Mouse (Mus musculus): ENCODE results near the gene Sptbn4. TPM values are rescaled to one million over a fixed set of nuclear protein-coding genes. Genes with fewer than 3 reads are reported as not detected.
A peak's percentile ranks its signal among the peaks of the same experiment; 100 is the strongest.

The Sptbn4 gene
- total and polyA plus RNA-seq, 2 experiments from 2014 or later: 3.8 to 22.3 TPM

DNA sequence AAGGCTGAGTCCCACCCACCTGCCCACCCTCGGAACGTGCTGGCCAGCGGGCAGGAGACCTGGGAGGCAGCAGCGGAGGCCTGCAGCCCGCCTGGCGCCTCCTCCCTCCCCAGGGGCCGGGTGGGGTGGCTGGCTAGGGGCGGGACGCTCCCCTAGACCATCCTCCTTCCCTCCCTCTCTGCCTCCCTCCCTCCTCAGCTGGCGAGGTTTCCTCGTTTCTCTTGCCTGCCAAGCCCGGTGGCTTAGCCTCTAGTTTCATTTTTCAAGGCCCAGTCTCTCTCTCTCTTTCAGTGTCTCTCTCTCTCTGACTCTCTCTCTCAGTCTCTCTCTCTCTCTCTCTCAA is 34.1 kb upstream of the Sptbn4 start:
- H3K36me3 ChIP-seq (ENCODE audit: insufficient read depth): peaks cover 5% of the 10 kb centered on the region; the same call in 1 of the 2 replicates
- DNase-seq (peak; percentile 68), ATAC-seq (peak; percentile 72)
- peak overlapping the region; percentile 54 for H3K27ac ChIP-seq (ENCODE audit: low read depth, low read length)
- H3K4me1 ChIP-seq (ENCODE audit: insufficient read depth): peaks cover 5% of the 10 kb centered on the region; the same call in 1 of the 2 replicates
- H3K9me3 ChIP-seq (ENCODE audit: low read length): no peaks in the 10 kb centered on the region
- TF ChIP-seq CTCF (IDR thresholded peaks at IDR 0.05; ENCODE audit: low read depth): no peak
- no peaks in the 10 kb centered on the region for H3K27me3 ChIP-seq (ENCODE audit: insufficient read depth, low read length)
- under 1% methylated on average over 12 of the region's 12 CpGs for WGBS
- H3K9ac ChIP-seq: peak overlapping the region; percentile 58
- peak overlapping the region; percentile 40 for H3K4me3 ChIP-seq (ENCODE audit: low read depth, low read length)
- peak overlapping the region; percentile 71 for H3K4me2 ChIP-seq (ENCODE audit: low read depth)

DNA sequence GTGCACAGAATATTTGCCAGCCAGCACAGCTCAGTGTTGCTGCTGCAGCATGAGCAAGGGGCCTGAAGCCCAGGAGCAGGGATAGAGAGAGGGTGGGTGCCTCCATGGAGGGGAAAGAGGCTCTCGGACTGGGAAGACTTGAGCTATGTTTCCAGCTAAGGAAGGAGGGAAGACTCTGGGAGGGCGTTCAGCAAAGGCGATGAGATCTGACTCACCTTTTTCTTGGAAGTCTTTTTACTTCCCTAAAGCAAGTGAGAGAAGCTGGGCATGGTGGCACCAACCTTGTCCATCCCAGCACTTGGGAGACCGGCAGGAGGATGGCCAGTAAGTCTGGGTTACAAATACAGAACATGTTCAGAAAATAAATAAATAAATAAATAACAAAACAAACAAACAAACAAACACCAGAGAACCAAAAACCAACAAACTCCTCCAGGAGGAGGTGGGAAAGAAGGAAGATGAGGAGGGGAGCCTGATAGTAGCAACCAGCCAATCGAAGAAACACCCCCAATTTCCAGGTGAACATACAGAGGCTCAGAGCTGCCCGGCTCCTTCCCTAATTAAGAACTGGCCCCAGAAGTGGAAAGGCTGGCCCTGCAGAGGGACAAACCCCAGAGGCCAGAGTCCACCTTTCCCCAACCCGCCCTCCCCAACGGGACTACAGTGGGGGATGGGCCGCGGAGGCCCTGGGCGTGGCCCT is 33.6 kb upstream of the Sptbn4 start:
- no peaks in the 10 kb centered on the region for H3K4me1 ChIP-seq (ENCODE audit: insufficient read depth)
- H3K9ac ChIP-seq: peak overlapping the region; percentile 58
- TF ChIP-seq CTCF (IDR thresholded peaks at IDR 0.05; ENCODE audit: low read depth): no peak
- H3K27me3 ChIP-seq (ENCODE audit: insufficient read depth, low read length): no peaks in the 10 kb centered on the region
- DNase-seq: no peak
- H3K9me3 ChIP-seq (ENCODE audit: low read length): no peaks in the 10 kb centered on the region
- 10% methylated on average over 10 of the region's 11 CpGs for WGBS
- peak overlapping the region; percentile 71 for H3K4me2 ChIP-seq (ENCODE audit: low read depth)
- peak overlapping the region; percentile 54 for H3K27ac ChIP-seq (ENCODE audit: low read depth, low read length)
- peak overlapping the region; percentile 40 for H3K4me3 ChIP-seq (ENCODE audit: low read depth, low read length)
- H3K36me3 ChIP-seq (ENCODE audit: insufficient read depth): peaks cover 6% of the 10 kb centered on the region; the same call in 1 of the 2 replicates
- no peak for ATAC-seq

GRCm38 (mm10) chr7:27480506-27480905 is 33.0 kb upstream of the Sptbn4 start:
- no peaks in the 10 kb centered on the region for H3K27me3 ChIP-seq (ENCODE audit: insufficient read depth, low read length)
- H3K4me3 ChIP-seq (ENCODE audit: low read depth, low read length): no peak overlapping the region
- DNase-seq (no peak), ATAC-seq (no peak)
- no peaks in the 10 kb centered on the region for H3K4me1 ChIP-seq (ENCODE audit: insufficient read depth)
- H3K9me3 ChIP-seq (ENCODE audit: low read length): no peaks in the 10 kb centered on the region
- H3K4me2 ChIP-seq (ENCODE audit: low read depth): no peak overlapping the region
- no peak overlapping the region for H3K9ac ChIP-seq
- 71% methylated on average over 3 of the region's 3 CpGs for WGBS
- no peak overlapping the region for H3K27ac ChIP-seq (ENCODE audit: low read depth, low read length)
- H3K36me3 ChIP-seq (ENCODE audit: insufficient read depth): peaks cover 6% of the 10 kb centered on the region; the same call in 1 of the 2 replicates
- no peak for TF ChIP-seq CTCF (IDR thresholded peaks at IDR 0.05; ENCODE audit: low read depth)

- H3K9ac ChIP-seq: no peak overlapping the region
- peaks cover 6% of the 10 kb centered on the region; the same call in 1 of the 2 replicates for H3K36me3 ChIP-seq (ENCODE audit: insufficient read depth)
- no peak overlapping the region for H3K4me2 ChIP-seq (ENCODE audit: low read depth)
- ATAC-seq (no peak), DNase-seq (no peak)
- TF ChIP-seq CTCF (IDR thresholded peaks at IDR 0.05; ENCODE audit: low read depth): no peak
- no peaks in the 10 kb centered on the region for H3K27me3 ChIP-seq (ENCODE audit: insufficient read depth, low read length)
- H3K9me3 ChIP-seq (ENCODE audit: low read length): no peaks in the 10 kb centered on the region
- no peak overlapping the region for H3K27ac ChIP-seq (ENCODE audit: low read depth, low read length)
- no peak overlapping the region for H3K4me3 ChIP-seq (ENCODE audit: low read depth, low read length)
- no peaks in the 10 kb centered on the region for H3K4me1 ChIP-seq (ENCODE audit: insufficient read depth)
- 86% methylated on average over 1 of the region's 1 CpGs for WGBS
Observed at GRCm38 (mm10) chr7:27479750-27480149, 32.3 kb upstream of the Sptbn4 start.

DNA sequence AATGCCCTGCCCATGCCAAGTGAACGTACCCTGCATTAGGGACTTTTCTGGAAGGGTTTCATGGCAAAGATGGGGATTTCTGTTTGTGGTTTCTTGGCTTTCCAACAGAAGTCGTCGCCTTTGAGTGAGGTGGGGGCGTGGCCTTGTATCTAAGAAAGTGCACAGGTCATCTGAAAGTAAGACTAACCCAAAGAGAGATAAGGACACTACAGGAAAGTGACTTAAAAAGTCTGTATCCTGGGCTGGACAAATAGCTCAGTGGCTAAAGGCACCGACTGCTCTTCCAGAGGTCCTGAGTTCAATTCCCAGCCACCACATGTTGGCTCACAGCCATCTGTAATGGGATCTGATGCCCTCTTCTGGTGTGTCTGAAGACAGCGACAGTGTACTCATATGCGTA is 31.1 kb upstream of the Sptbn4 start:
- no peak for DNase-seq
- WGBS: 86% methylated on average over 7 of the region's 7 CpGs
- H3K36me3 ChIP-seq (ENCODE audit: insufficient read depth): peaks cover 6% of the 10 kb centered on the region; the same call in 1 of the 2 replicates
- ATAC-seq: no peak
- no peak overlapping the region for H3K27ac ChIP-seq (ENCODE audit: low read depth, low read length)
- no peak overlapping the region for H3K4me2 ChIP-seq (ENCODE audit: low read depth)
- no peaks in the 10 kb centered on the region for H3K27me3 ChIP-seq (ENCODE audit: insufficient read depth, low read length)
- no peak overlapping the region for H3K9ac ChIP-seq
- no peak for TF ChIP-seq CTCF (IDR thresholded peaks at IDR 0.05; ENCODE audit: low read depth)
- no peaks in the 10 kb centered on the region for H3K9me3 ChIP-seq (ENCODE audit: low read length)
- H3K4me3 ChIP-seq (ENCODE audit: low read depth, low read length): no peak overlapping the region
- no peaks in the 10 kb centered on the region for H3K4me1 ChIP-seq (ENCODE audit: insufficient read depth)

DNA sequence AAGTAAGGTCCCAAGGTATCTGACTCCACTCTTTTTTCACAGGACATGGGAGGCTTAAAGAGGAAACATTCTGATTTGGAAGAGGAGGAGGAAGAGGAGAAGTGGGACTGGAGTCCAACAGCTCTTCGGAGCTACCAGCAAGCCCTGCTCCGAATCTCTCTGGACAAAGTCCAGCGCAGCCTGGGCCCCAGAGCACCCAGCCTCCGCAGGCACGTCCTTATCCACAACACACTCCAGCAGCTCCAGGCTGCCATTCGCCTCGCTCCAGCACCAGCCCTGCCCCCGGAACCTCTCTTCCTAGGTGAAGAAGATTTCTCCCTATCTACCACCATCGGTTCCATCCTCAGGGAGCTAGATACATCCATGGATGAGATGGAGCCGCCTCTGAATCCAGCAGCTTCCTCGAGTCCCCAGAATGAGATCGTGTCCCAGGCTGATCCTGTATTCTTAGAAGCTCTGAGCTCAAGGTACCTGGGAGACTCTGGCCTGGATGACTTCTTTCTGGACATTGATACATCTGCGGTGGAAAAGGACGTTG is 28.7 kb upstream of the Sptbn4 start:
- no peak for TF ChIP-seq CTCF (IDR thresholded peaks at IDR 0.05; ENCODE audit: low read depth)
- H3K36me3 ChIP-seq (ENCODE audit: insufficient read depth): peaks cover 6% of the 10 kb centered on the region; the same call in 1 of the 2 replicates
- DNase-seq (no peak), ATAC-seq (no peak)
- WGBS: 96% methylated on average over 14 of the region's 14 CpGs
- H3K9ac ChIP-seq: no peak overlapping the region
- H3K4me1 ChIP-seq (ENCODE audit: insufficient read depth): 0 out of 2 replicates have a peak, but pooled peaks cover 6% of the 10 kb centered on the region
- H3K4me2 ChIP-seq (ENCODE audit: low read depth): no peak overlapping the region
- no peaks in the 10 kb centered on the region for H3K9me3 ChIP-seq (ENCODE audit: low read length)
- no peak overlapping the region for H3K4me3 ChIP-seq (ENCODE audit: low read depth, low read length)
- no peaks in the 10 kb centered on the region for H3K27me3 ChIP-seq (ENCODE audit: insufficient read depth, low read length)
- no peak overlapping the region for H3K27ac ChIP-seq (ENCODE audit: low read depth, low read length)

DNA sequence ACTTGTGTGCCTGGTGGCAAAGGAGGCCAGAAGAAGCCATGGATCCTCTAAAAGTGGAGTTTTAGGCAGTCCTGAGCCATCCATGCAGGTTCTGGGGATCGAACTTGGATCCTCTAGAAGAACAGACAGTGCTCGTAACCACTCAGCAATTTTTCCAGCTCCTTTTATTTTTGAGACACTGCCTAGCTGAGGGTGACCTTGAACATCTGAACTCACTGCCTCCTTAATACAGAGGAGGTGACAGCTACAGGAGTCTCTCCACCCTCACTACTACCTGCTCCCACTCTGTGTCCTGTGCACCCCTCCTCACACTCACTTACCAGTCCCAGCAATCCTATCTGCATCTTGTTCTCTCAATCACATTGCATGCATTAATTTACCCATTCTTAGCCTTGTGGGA is 28.1 kb upstream of the Sptbn4 start:
- Histone ChIP-seq H3K27me3 (ENCODE audit: insufficient read depth, low read length) (no peaks in the 10 kb centered on the region), H3K27ac (ENCODE audit: low read depth, low read length) (no peak overlapping the region), H3K4me2 (ENCODE audit: low read depth) (no peak overlapping the region), H3K9ac (no peak overlapping the region), H3K9me3 (ENCODE audit: low read length) (no peaks in the 10 kb centered on the region), H3K4me3 (ENCODE audit: low read depth, low read length) (no peak overlapping the region), H3K36me3 (ENCODE audit: insufficient read depth) (peaks cover 6% of the 10 kb centered on the region; the same call in 1 of the 2 replicates), H3K4me1 (ENCODE audit: insufficient read depth) (0 out of 2 replicates have a peak, but pooled peaks cover 6% of the 10 kb centered on the region)
- no peak for TF ChIP-seq CTCF (IDR thresholded peaks at IDR 0.05; ENCODE audit: low read depth)
- ATAC-seq (no peak), DNase-seq (no peak)
- WGBS: 94% methylated on average over 2 of the region's 2 CpGs
